Comparison of ENCODE assay signal across 23 mouse cellular contexts in genomic region chr17:78615096-78615495, GRCm38 (mm10).
A peak's percentile ranks its signal among the peaks of the same experiment; 100 is the strongest.
DNase-seq lines count a peak whose midpoint lies in the region; ATAC-seq and TF ChIP-seq lines count a peak whose summit lies in the region.
"Had no signal": no experiment of that assay in that cellular context is flagged by ENCODE, and none has a peak within 500 bp of the region (broad histone marks: within the 10 kb centered on the region; RNA-seq: fewer than 3 reads in every experiment).

No protein-coding gene starts in this region.

- peak; percentile 65 for DNase-seq in heart, adult 11 months
- DNase-seq in heart, adult 18-20 months = no peak
- peak; percentile 11 for DNase-seq in stomach, postnatal 0 days (ENCODE audit: low spot score)
- DNase-seq: adrenal gland, adult 8-10 months; adrenal gland, postnatal 14 days; adrenal gland, postnatal 36 days; B cell, adult 2 months; cerebellum, adult 11-12 months; cerebellum, adult 2 months; cerebellum, adult 9-10 months; cerebellum, postnatal 10 days; cerebellum, postnatal 25 days had no signal

- no peak for TF ChIP-seq EP300 in stomach, postnatal 0 days (optimal IDR thresholded peaks at IDR 0.05)

- ATAC-seq in intestine, postnatal 0 days = 0 out of 2 replicates have a peak, but pooled peaks have one; percentile 33
- no peak for ATAC-seq in intestine, embryonic 16.5 days
- ATAC-seq in stomach, postnatal 0 days (ENCODE audit: low FRiP score, low TSS enrichment) = peak; percentile 57; the same call in 1 of the 2 replicates
- ATAC-seq: activated CD4-positive, CD25-positive, alpha-beta regulatory T cell, adult 4 months; CD4-positive, CD25-positive, alpha-beta regulatory T cell, adult 4 months; forebrain, embryonic 13.5 days; forebrain, embryonic 15.5 days; Patski had no signal

- H3K27me3 ChIP-seq in intestine, postnatal 0 days (replicated peaks; ENCODE audit: control insufficient read depth, insufficient read depth, low read length) = no peaks in the 10 kb centered on the region
- no peaks in the 10 kb centered on the region for H3K27me3 ChIP-seq in intestine, embryonic 16.5 days (replicated peaks; ENCODE audit: control insufficient read depth, insufficient read depth, low read length)
- no peaks in the 10 kb centered on the region for H3K27me3 ChIP-seq in stomach, postnatal 0 days (ENCODE audit: control insufficient read depth, insufficient read depth, low read length)
- H3K27me3 ChIP-seq: CH12.LX; embryonic facial prominence, embryonic 12.5 days; forebrain, embryonic 13.5 days; forebrain, embryonic 15.5 days; Patski had no signal

- H3K27ac ChIP-seq in intestine, postnatal 0 days (ENCODE audit: low read depth, low read length) = no peak overlapping the region
- H3K27ac ChIP-seq in intestine, embryonic 16.5 days (ENCODE audit: low read length) = no peak overlapping the region
- no peak overlapping the region for H3K27ac ChIP-seq in stomach, postnatal 0 days (replicated peaks)
- H3K27ac ChIP-seq: embryonic facial prominence, embryonic 10.5 days; embryonic facial prominence, embryonic 12.5 days; forebrain, embryonic 13.5 days; forebrain, embryonic 15.5 days had no signal

- no peaks in the 10 kb centered on the region for H3K9me3 ChIP-seq in intestine, postnatal 0 days (ENCODE audit: control insufficient read depth)
- H3K9me3 ChIP-seq in intestine, embryonic 16.5 days (ENCODE audit: control insufficient read depth, low read length) = no peaks in the 10 kb centered on the region
- H3K9me3 ChIP-seq in stomach, postnatal 0 days (ENCODE audit: control insufficient read depth, low read length) = no peaks in the 10 kb centered on the region
- H3K9me3 ChIP-seq: embryonic facial prominence, embryonic 10.5 days; embryonic facial prominence, embryonic 12.5 days; forebrain, embryonic 13.5 days; forebrain, embryonic 15.5 days; G1E had no signal

- H3K36me3 ChIP-seq in intestine, postnatal 0 days (ENCODE audit: control insufficient read depth, insufficient read depth) = no peaks in the 10 kb centered on the region
- H3K36me3 ChIP-seq in intestine, embryonic 16.5 days (ENCODE audit: control insufficient read depth, insufficient read depth, low read length) = no peaks in the 10 kb centered on the region
- H3K36me3 ChIP-seq in stomach, postnatal 0 days (ENCODE audit: control insufficient read depth, insufficient read depth, low read length) = no peaks in the 10 kb centered on the region
- H3K36me3 ChIP-seq: embryonic facial prominence, embryonic 10.5 days; embryonic facial prominence, embryonic 12.5 days; forebrain, embryonic 15.5 days; G1E had no signal

- H3K4me2 ChIP-seq in intestine, postnatal 0 days (replicated peaks; ENCODE audit: low read depth) = no peak overlapping the region
- no peak overlapping the region for H3K4me2 ChIP-seq in intestine, embryonic 16.5 days (ENCODE audit: low read depth, low read length)
- H3K4me2 ChIP-seq in stomach, postnatal 0 days (replicated peaks; ENCODE audit: low read depth) = no peak overlapping the region
- H3K4me2 ChIP-seq: embryonic facial prominence, embryonic 12.5 days; forebrain, embryonic 13.5 days; forebrain, embryonic 15.5 days had no signal

- 88% methylated on average over 3 of the region's 3 CpGs for WGBS in intestine, postnatal 0 days
- 86% methylated on average over 3 of the region's 3 CpGs for WGBS in intestine, embryonic 16.5 days
- WGBS in stomach, postnatal 0 days = 68% methylated on average over 3 of the region's 3 CpGs

- H3K4me1 ChIP-seq in intestine, postnatal 0 days (replicated peaks; ENCODE audit: control insufficient read depth, insufficient read depth, low read length) = no peaks in the 10 kb centered on the region
- no peaks in the 10 kb centered on the region for H3K4me1 ChIP-seq in intestine, embryonic 16.5 days (ENCODE audit: control insufficient read depth, insufficient read depth, low read length)
- H3K4me1 ChIP-seq in stomach, postnatal 0 days (replicated peaks; ENCODE audit: control insufficient read depth, insufficient read depth) = no peaks in the 10 kb centered on the region
- H3K4me1 ChIP-seq: embryonic facial prominence, embryonic 12.5 days; forebrain, embryonic 13.5 days; forebrain, embryonic 15.5 days had no signal

- no peak overlapping the region for H3K9ac ChIP-seq in intestine, postnatal 0 days (ENCODE audit: low read depth, low read length)
- no peak overlapping the region for H3K9ac ChIP-seq in intestine, embryonic 16.5 days (ENCODE audit: low read depth, low read length)
- no peak overlapping the region for H3K9ac ChIP-seq in stomach, postnatal 0 days (ENCODE audit: low read length)
- H3K9ac ChIP-seq: embryonic facial prominence, embryonic 12.5 days; forebrain, embryonic 13.5 days; forebrain, embryonic 15.5 days had no signal

- H3K4me3 ChIP-seq in intestine, postnatal 0 days (ENCODE audit: low read depth, low read length) = no peak overlapping the region
- no peak overlapping the region for H3K4me3 ChIP-seq in intestine, embryonic 16.5 days (ENCODE audit: low read length)
- no peak overlapping the region for H3K4me3 ChIP-seq in stomach, postnatal 0 days (ENCODE audit: low read depth, low read length)
- H3K4me3 ChIP-seq: embryonic facial prominence, embryonic 10.5 days; embryonic facial prominence, embryonic 12.5 days; forebrain, embryonic 13.5 days; forebrain, embryonic 15.5 days had no signal

- no peak for TF ChIP-seq CTCF in intestine, postnatal 0 days (IDR thresholded peaks at IDR 0.05; ENCODE audit: low read depth)
- TF ChIP-seq CTCF in stomach, postnatal 0 days (IDR thresholded peaks at IDR 0.05; ENCODE audit: low read depth) = no peak

Comparison
In these comparisons a context has a peak if more than half of its experiments do, and no peak if none do; other contexts are left out.
1. DNase-seq: peak in heart, adult 11 months (single experiment) and stomach, postnatal 0 days (single experiment); none in heart, adult 18-20 months (0 of 2).